Mouse (Mus musculus) forebrain, embryonic 10.5 days (tissue): Measurements from ENCODE around the gene Srrm2. TPM values are rescaled to one million over a fixed set of nuclear protein-coding genes. Genes with fewer than 3 reads are reported as not detected.
"Not testable (repeated sequence)": the region's sequence is repeated elsewhere in the genome, so short reads cannot be mapped to it uniquely, and the experiment has no call there.

Experiments
- DNase-seq: peaks from one replicate; pipeline ENCODE4 v3.0.0-alpha.2; 2017; ENCODE audit warnings: low spot score; ENCODE audit errors: extremely low spot score
- H3K27ac ChIP-seq: fragments of 300-500 bp; sonication (generic); 2 replicates; pipeline ENCODE4 v1.5.1; 2016; ENCODE audit warnings: mild to moderate bottlenecking
- H3K27me3 ChIP-seq: fragments of 300-500 bp; sonication (generic); 2 replicates; pipeline ENCODE4 v1.6.1; 2016; ENCODE audit warnings: mild to moderate bottlenecking; ENCODE audit not compliant: poor library complexity, severe bottlenecking
- H3K36me3 ChIP-seq: fragments of 300-500 bp; sonication (generic); replicated peaks from 2 replicates; pipeline ENCODE4 v1.6.1; 2016; ENCODE audit warnings: mild to moderate bottlenecking, moderate library complexity
- H3K4me1 ChIP-seq: fragments of 300-500 bp; sonication (generic); 2 replicates; pipeline ENCODE4 v1.6.1; 2016
- H3K4me3 ChIP-seq: fragments of 300-500 bp; sonication (generic); 2 replicates; pipeline ENCODE4 v1.5.1; 2016; ENCODE audit warnings: mild to moderate bottlenecking, moderate library complexity
- H3K9me3 ChIP-seq: fragments of 300-500 bp; sonication (generic); 2 replicates; pipeline ENCODE4 v1.6.1; 2016; ENCODE audit warnings: mild to moderate bottlenecking, moderate library complexity
- WGBS: fragments of 180-500 bp; shearing (Covaris S2); methylation state at CpG from one replicate; pipeline ENCODE4 v1.1.7; 2016; 5-methylcytosine and 5-hydroxymethylcytosine counted together
- polyA plus RNA-seq: library from polyadenylated mRNA; unstranded; fragments of >200 nt; fragmentation: Nextera tagmentation; extraction: Ambion mirVana; gene quantifications from 2 replicates; pipeline ENCODE4 v1.2.1, GENCODE M21; 2016

Gene Srrm2
- polyA plus RNA-seq, 1 experiment from 2014 or later, result 518 TPM

DNA sequence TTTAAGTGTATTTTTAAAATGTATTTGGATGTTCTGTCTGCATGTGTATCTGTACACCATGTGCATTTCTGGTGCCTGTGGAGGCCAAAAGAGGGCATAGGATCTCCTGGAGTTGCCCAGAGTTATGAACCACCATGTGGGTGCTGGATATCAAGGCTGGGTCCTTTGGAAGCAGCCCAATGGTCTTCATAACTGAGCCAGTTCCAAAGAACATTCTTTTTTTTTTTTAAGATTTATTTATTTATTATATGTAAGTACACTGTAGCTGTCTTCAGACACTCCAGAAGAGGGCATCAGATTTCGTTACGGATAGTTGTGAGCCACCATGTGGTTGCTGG lies 18.1 kb upstream of the Srrm2 start:
- Histone ChIP-seq H3K36me3 (peaks cover 27% of the 10 kb centered on the region), H3K4me3 (peak overlapping the region; percentile 83), H3K4me1 (peaks cover 27% of the 10 kb centered on the region)
- not testable (repeated sequence) for H3K9me3 ChIP-seq, H3K27me3 ChIP-seq, DNase-seq, H3K27ac ChIP-seq
- 88% methylated on average over 2 of the region's 2 CpGs for WGBS

DNA sequence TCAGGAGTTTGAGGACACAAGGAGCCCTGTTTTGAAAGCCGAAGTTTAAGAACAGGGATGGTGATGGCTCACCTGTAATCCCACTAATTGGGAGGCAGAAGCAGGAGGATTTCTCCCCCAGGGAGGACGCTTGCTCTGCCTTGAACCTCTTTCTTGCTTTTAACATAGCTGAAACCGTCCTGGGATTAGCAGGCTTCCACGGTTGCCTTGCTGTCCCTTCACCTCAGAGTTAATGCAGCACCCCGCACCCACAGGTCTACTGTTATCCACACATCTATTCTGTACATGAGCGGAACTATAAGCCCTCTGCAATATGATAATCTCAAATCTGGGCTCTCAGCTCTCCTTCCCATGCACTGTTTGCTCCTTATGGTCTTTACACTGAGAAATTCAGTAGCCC lies 16.7 kb upstream of the Srrm2 start:
- H3K27ac ChIP-seq, result no peak overlapping the region
- H3K36me3 ChIP-seq, result peaks cover 14% of the 10 kb centered on the region
- no peaks in the 10 kb centered on the region for H3K9me3 ChIP-seq
- no peak for DNase-seq
- no peaks in the 10 kb centered on the region for H3K27me3 ChIP-seq
- H3K4me3 ChIP-seq, result no peak overlapping the region
- WGBS, result 72% methylated on average over 6 of the region's 6 CpGs
- H3K4me1 ChIP-seq, result peaks cover 27% of the 10 kb centered on the region

GRCm38 (mm10) chr17:23774090-23774489 lies 16.2 kb upstream of the Srrm2 start:
- H3K27ac ChIP-seq, result no peak overlapping the region
- WGBS, result 10% methylated on average over 12 of the region's 12 CpGs
- peak; percentile 82 for DNase-seq
- peaks cover 10% of the 10 kb centered on the region for H3K36me3 ChIP-seq
- no peaks in the 10 kb centered on the region for H3K9me3 ChIP-seq
- H3K27me3 ChIP-seq, result no peaks in the 10 kb centered on the region
- H3K4me3 ChIP-seq, result 0 out of 2 replicates have a peak overlapping the region, but pooled peaks have one; percentile 1
- peaks cover 27% of the 10 kb centered on the region for H3K4me1 ChIP-seq

DNA sequence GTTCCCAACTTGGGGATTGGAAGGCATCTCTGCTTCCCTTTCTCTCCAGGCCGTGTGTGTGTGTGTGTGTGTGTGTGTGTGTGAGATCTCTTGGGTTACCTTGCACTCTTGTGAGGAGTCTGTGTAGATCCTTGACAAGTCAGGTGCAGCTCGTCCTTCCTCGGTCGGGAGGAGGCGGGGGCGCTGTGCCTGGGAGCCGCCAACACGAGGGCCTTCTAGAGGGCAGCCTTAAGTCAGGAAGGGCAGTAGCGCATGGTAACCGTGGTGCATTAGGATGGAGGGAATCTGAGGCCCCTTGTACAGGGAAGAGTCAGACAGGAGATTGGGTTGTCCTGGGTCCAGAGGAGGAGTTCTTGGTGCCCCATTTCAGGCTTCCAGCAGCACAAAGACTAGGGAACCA lies 14.1 kb upstream of the Srrm2 start:
- H3K4me3 ChIP-seq, result no peak overlapping the region
- WGBS, result 77% methylated on average over 10 of the region's 10 CpGs
- no peak overlapping the region for H3K27ac ChIP-seq

DNA sequence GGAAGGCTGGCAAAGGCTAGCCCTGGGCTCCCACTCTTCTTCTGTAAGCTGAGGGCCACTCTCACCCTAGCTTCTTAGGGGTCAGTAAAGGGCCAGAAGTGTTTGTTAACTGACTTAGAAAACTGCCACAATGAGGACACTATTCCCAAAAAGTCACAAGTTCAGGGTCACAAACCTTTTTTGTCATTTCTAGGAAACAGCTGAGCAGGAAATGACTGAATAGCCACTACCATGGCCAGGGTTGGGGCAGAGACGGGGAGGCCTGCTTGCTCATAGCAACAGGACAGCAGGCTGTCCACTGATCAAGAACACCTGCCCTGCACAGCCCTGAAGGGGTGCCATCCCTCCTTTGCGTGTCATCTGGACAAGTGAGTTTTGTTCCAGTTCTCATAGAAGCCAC lies 13.2 kb upstream of the Srrm2 start:
- H3K4me3 ChIP-seq, result no peak overlapping the region
- 0 out of 2 replicates have a peak, but pooled peaks cover 3% of the 10 kb centered on the region for H3K36me3 ChIP-seq
- no peaks in the 10 kb centered on the region for H3K27me3 ChIP-seq
- WGBS, result 79% methylated on average over 2 of the region's 2 CpGs
- no peak for DNase-seq
- peaks cover 8% of the 10 kb centered on the region for H3K4me1 ChIP-seq
- no peaks in the 10 kb centered on the region for H3K9me3 ChIP-seq
- no peak overlapping the region for H3K27ac ChIP-seq

More for the DNA sequence above, 14.1 kb upstream of the Srrm2 start:
- Histone ChIP-seq H3K36me3 (0 out of 2 replicates have a peak, but pooled peaks cover 3% of the 10 kb centered on the region), H3K9me3 (no peaks in the 10 kb centered on the region), H3K27me3 (no peaks in the 10 kb centered on the region), H3K4me1 (peaks cover 13% of the 10 kb centered on the region)
- DNase-seq, result no peak

DNA sequence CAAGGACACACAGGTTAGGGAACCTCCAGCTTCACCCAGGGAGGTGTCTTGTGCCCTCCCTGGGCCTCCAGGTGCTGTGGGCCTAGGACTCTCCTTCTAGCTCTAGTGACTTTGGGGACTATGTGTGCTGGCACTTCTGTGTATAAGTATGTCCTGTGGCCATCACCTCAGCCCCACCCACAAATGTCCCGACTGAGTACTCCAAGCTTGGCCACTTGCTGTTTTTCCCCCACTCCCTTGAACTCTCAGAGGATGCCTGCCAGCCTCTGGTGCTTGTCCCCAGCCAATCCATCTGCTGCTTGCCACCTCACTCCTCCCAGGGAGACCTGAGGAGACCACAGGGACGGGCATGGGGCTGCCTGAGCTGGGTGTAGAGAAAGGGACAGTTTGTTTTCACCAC lies 11.9 kb upstream of the Srrm2 start:
- no peak for DNase-seq
- H3K4me3 ChIP-seq, result no peak overlapping the region
- WGBS, result 71% methylated on average over 2 of the region's 2 CpGs

GRCm38 (mm10) chr17:23783352-23783751 lies 7.0 kb upstream of the Srrm2 start:
- Histone ChIP-seq H3K9me3 (no peaks in the 10 kb centered on the region), H3K27me3 (no peaks in the 10 kb centered on the region), H3K4me1 (peaks cover 17% of the 10 kb centered on the region), H3K4me3 (no peak overlapping the region), H3K36me3 (0 out of 2 replicates have a peak, but pooled peaks cover 3% of the 10 kb centered on the region), H3K27ac (no peak overlapping the region)
- no peak for DNase-seq

More for the DNA sequence above, 11.9 kb upstream of the Srrm2 start:
- peaks cover 7% of the 10 kb centered on the region for H3K4me1 ChIP-seq
- no peak overlapping the region for H3K27ac ChIP-seq
- H3K36me3 ChIP-seq, result 0 out of 2 replicates have a peak, but pooled peaks cover 3% of the 10 kb centered on the region
- H3K9me3 ChIP-seq, result no peaks in the 10 kb centered on the region
- no peaks in the 10 kb centered on the region for H3K27me3 ChIP-seq

GRCm38 (mm10) chr17:23785561-23786471 lies 4.5 kb upstream of the Srrm2 start, which contains the start of gene Flywch2:
TSS of gene Flywch2 (minus strand) at chr17:23786081.
- DNase-seq, result peak; percentile 75
- 2% methylated on average over 43 of the region's 43 CpGs for WGBS
- Histone ChIP-seq H3K9me3 (no peaks in the 10 kb centered on the region), H3K4me1 (peaks cover 31% of the 10 kb centered on the region), H3K4me3 (peak within 1 kb of the TSS; percentile 71), H3K27ac (peak within 1 kb of the TSS; percentile 87), H3K27me3 (no peaks in the 10 kb centered on the region), H3K36me3 (no peaks in the 10 kb centered on the region)

- no peak for DNase-seq
- 17% methylated on average over 13 of the region's 13 CpGs for WGBS
- Histone ChIP-seq H3K4me1 (peaks cover 36% of the 10 kb centered on the region), H3K27me3 (no peaks in the 10 kb centered on the region), H3K36me3 (no peaks in the 10 kb centered on the region), H3K4me3 (peak overlapping the region; percentile 71), H3K9me3 (no peaks in the 10 kb centered on the region), H3K27ac (peak overlapping the region; percentile 87)
Observed at GRCm38 (mm10) chr17:23786510-23786931, 3.8 kb upstream of the Srrm2 start.

GRCm38 (mm10) chr17:23788973-23789372 lies 1.4 kb upstream of the Srrm2 start:
- Histone ChIP-seq H3K27ac (no peak overlapping the region), H3K9me3 (no peaks in the 10 kb centered on the region), H3K4me1 (peaks cover 36% of the 10 kb centered on the region), H3K4me3 (no peak overlapping the region), H3K36me3 (no peaks in the 10 kb centered on the region), H3K27me3 (no peaks in the 10 kb centered on the region)
- WGBS, result 94% methylated on average over 4 of the region's 4 CpGs
- no peak for DNase-seq

DNA sequence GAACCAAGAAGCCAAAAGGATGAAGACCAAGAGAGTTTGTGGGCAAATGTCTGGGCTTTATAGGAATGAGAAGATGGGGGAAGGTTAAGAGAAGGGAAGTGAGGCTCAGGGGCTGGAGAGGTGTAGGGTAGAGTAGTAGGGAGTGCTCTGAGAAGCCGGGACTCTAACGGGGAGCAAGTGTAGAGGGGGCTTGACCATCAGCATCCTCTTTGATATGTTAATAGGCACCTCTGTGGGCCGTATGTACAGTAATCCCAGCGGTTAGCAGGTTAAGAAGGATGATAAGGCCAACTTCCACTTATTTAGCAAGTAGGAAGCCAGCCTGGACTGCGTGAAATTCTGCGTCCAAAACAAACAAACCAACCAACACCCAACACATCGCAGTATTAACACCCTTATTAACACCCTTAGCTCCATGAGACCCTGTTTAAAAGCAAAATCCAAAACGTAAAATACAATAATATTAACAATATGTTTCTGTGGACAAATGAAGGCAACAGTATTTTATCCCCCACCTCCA lies 523 bp upstream of the Srrm2 start:
- Histone ChIP-seq H3K36me3 (no peaks in the 10 kb centered on the region), H3K27ac (peak overlapping the region; percentile 90), H3K4me3 (peak overlapping the region; percentile 54), H3K4me1 (peaks cover 36% of the 10 kb centered on the region), H3K27me3 (no peaks in the 10 kb centered on the region), H3K9me3 (no peaks in the 10 kb centered on the region)
- WGBS, result 8% methylated on average over 8 of the region's 8 CpGs
- DNase-seq, result no peak

DNA sequence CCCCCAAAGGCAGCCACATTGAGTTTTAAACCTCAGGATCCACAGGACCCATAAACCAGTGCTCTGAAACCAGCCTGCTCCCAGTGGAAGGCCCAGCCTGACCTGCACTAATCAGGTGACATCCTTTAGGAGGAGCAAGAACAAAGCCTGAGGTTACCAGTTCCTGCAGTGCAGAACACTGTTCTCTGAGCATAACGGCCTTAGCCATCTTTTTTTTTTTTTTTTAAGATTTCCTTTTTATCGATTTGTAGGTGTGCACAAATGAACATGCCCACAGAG lies 686 bp downstream of the Srrm2 start:
- Histone ChIP-seq H3K4me3 (peak overlapping the region; percentile 54), H3K36me3 (no peaks in the 10 kb centered on the region), H3K27me3 (no peaks in the 10 kb centered on the region), H3K4me1 (peaks cover 26% of the 10 kb centered on the region), H3K27ac (peak overlapping the region; percentile 90), H3K9me3 (no peaks in the 10 kb centered on the region)
- no peak for DNase-seq
- 54% methylated on average over 2 of the region's 2 CpGs for WGBS

- Histone ChIP-seq H3K9me3 (no peaks in the 10 kb centered on the region), H3K4me3 (no peak overlapping the region), H3K4me1 (peaks cover 10% of the 10 kb centered on the region), H3K36me3 (0 out of 2 replicates have a peak, but pooled peaks cover 4% of the 10 kb centered on the region), H3K27ac (no peak overlapping the region), H3K27me3 (no peaks in the 10 kb centered on the region)
- 96% methylated on average over 8 of the region's 8 CpGs for WGBS
- DNase-seq, result no peak
Observed at GRCm38 (mm10) chr17:23795323-23795722, 5.0 kb downstream of the Srrm2 start.
